Mouse (Mus musculus) adrenal gland, postnatal 14 days (tissue): Measurements from ENCODE around the gene Xpr1. TPM values are rescaled to one million over a fixed set of nuclear protein-coding genes. Genes with fewer than 3 reads are reported as not detected.
A peak's percentile ranks its signal among the peaks of the same experiment; 100 is the strongest.

Experiments used
- DNase-seq: peaks from one replicate; pipeline ENCODE4 v3.0.0; 2021; ENCODE audit warnings: mixed read lengths
- microRNA-seq, 2 experiments: library from miRNA; unstranded; fragments of <30 nt; microRNA quantifications; one replicate each; pipeline ENCODE4 v1.2.0; 2021
- total RNA-seq: library from RNA; stranded (reverse); gene quantifications from 2 replicates; pipeline ENCODE4 v1.2.3, GENCODE M21; 2021

Gene Xpr1
- total RNA-seq, 1 experiment from 2014 or later: 40.9 TPM

DNA sequence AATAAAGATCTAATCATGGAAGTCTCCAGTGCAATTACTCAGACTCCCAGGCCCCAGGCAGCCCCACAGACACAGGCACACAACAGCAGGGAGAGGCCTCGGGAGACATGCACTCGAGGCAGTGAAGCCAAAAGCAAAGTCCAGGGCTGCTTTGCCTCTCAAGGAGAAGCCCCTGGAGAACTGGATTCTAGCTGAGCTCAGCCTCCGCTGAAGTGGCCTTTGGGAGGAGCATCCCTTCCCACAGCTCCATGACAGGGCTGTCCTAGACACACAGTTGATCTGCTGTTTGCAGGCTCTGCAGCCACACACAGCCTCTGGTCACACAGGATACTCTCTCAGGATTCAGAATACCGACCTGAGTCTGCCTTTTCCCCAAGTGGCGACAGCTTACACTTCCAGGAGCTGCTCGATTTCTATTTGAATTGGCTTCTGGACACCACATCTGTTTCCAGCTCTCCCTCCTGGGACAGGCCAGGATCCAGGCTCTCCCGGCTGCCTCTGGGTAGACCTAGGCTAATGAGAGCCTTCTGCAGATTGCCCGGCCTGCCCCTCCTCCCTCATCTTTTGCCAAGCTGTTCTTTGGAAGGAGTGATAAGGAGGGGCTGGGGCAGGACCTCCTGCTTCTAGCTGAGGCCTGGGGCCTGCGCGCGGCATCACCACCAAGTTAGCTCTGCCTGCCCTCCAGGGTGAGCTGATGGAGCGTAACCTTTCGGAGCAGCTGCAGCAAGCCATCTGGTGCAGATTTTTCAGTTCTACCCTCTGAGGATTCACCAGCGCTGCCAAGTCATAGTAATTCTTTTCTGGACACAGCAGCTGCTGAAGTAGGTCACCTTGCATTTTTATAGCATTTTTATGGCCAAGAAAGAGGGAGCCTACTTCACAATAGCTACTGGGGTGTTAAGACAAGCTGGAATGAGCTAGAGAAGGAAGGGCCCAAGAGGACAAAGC, 187.5 kb downstream of the Xpr1 start:
- DNase-seq: peak; percentile 53

Small RNAs within 50 kb of the gene (microRNA-seq; reads per million reads assigned to microRNA genes)
- 0 reads per million in 2 experiments for gene Gm22569

Other genes starting within 250 kb of the Xpr1 start
- gene BC034090, start 173.0 kb downstream of the Xpr1 start, total RNA-seq: 26.9 and 32.3 TPM in 2 replicates
- gene Acbd6, start 140.7 kb upstream of the Xpr1 start, total RNA-seq: 73.9 and 82.1 TPM in 2 replicates